Mouse (Mus musculus) MEL (cell line): Measurements from ENCODE around the gene Cpa3.

Experiments
- CHD2 ChIP-seq: IDR thresholded peaks from 2 replicates; pipeline ENCODE4 v1.6.1; 2011; ENCODE audit warnings: low read length, improper control_type of control experiment
- CTCF ChIP-seq, 3 experiments: IDR thresholded peaks in 2 of 3; conservative IDR thresholded peaks in 1 of 3; 2 replicates each; pipeline ENCODE4 v1.5.1; 2011 to 2012; ENCODE audit warnings: low read length in 3 of 3, low read depth in 2 of 3, mild to moderate bottlenecking in 2 of 3, improper control_type of control experiment in 1 of 3, inconsistent platforms in 1 of 3, mixed read lengths in 1 of 3, moderate library complexity in 1 of 3; ENCODE audit not compliant: control insufficient read depth in 1 of 3, insufficient read depth in 1 of 3, poor library complexity in 1 of 3, severe bottlenecking in 1 of 3
- ELF1 ChIP-seq: IDR thresholded peaks from 2 replicates; pipeline ENCODE4 v1.6.1; 2014; ENCODE audit warnings: low read depth, mild to moderate bottlenecking, inconsistent platforms, low read length, improper control_type of control experiment, moderate library complexity
- EP300 ChIP-seq, 2 experiments: IDR thresholded peaks; 2 replicates each; pipeline ENCODE4 v1.6.1; 2011; ENCODE audit warnings: improper control_type of control experiment in 2 of 2, low read length in 2 of 2, low read depth in 1 of 2, mild to moderate bottlenecking in 1 of 2
- ETS1 ChIP-seq: IDR thresholded peaks from 2 replicates; pipeline ENCODE4 v1.6.1; 2012; ENCODE audit warnings: low read depth, mild to moderate bottlenecking, inconsistent platforms, low read length, improper control_type of control experiment, moderate library complexity
- GATA1 ChIP-seq: IDR thresholded peaks from 2 replicates; pipeline ENCODE4 v1.6.1; 2011; ENCODE audit warnings: low read depth, low read length, improper control_type of control experiment
- HCFC1 ChIP-seq: IDR thresholded peaks from 2 replicates; pipeline ENCODE4 v1.6.1; 2012; ENCODE audit warnings: low read depth, mild to moderate bottlenecking, inconsistent platforms, low read length, improper control_type of control experiment, moderate library complexity
- JUND ChIP-seq: IDR thresholded peaks from 2 replicates; pipeline ENCODE4 v1.6.1; 2011; ENCODE audit warnings: low read depth, mild to moderate bottlenecking, improper control_type of control experiment, low read length
- POLR2A ChIP-seq, 2 experiments: IDR thresholded peaks; 2 replicates each; pipeline ENCODE4 v1.6.1; 2011 to 2012; ENCODE audit warnings: low read length in 2 of 2, mild to moderate bottlenecking in 2 of 2, control low read depth in 1 of 2, improper control_type of control experiment in 1 of 2, low read depth in 1 of 2, moderate library complexity in 1 of 2; ENCODE audit not compliant: control insufficient read depth in 1 of 2, insufficient read depth in 1 of 2, poor library complexity in 1 of 2
- POLR2AphosphoS2 ChIP-seq: IDR thresholded peaks from 2 replicates; pipeline ENCODE4 v1.6.1; 2011; ENCODE audit warnings: low read length, improper control_type of control experiment
- RAD21 ChIP-seq: IDR thresholded peaks from 2 replicates; pipeline ENCODE4 v1.6.1; 2011; ENCODE audit warnings: mild to moderate bottlenecking, low read depth, low read length, improper control_type of control experiment
- SIN3A ChIP-seq: IDR thresholded peaks from 2 replicates; pipeline ENCODE4 v1.6.1; 2012; ENCODE audit warnings: low read length, improper control_type of control experiment, inconsistent platforms
- TBP ChIP-seq: IDR thresholded peaks from 2 replicates; pipeline ENCODE4 v1.8.0; 2011; ENCODE audit warnings: low read depth, low read length, improper control_type of control experiment
- USF1 ChIP-seq: IDR thresholded peaks from 2 replicates; pipeline ENCODE4 v1.6.1; 2014; ENCODE audit warnings: low read depth, mild to moderate bottlenecking, inconsistent platforms, low read length, improper control_type of control experiment, moderate library complexity

DNA sequence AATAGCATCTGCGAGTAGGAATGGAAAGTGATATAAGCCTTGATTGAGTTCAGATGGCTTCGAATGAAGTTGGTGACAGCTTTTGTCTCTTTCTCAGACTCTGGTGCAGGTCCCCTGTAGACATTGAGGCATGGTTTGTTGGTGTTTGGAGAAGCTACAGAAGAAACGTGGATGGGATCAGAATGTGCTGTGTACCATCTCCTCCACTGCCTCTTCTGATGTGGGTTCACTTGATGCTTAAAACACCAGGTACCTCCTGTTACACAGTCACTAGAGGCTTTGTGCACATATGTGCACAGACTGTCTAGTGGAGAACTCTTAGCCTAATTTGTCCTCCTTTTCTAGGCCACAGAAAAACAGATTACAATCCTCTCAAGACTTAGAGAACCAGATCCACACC, 19.8 kb downstream of the Cpa3 start:
- TF ChIP-seq HCFC1 (no peak), GATA1 (no peak), EP300 (IDR thresholded peaks at IDR 0.05; ENCODE audit: low read depth in 1 of 2, low read length in 2 of 2) (no peak), POLR2AphosphoS2 (no peak), ETS1 (no peak), USF1 (no peak), RAD21 (no peak), JUND (no peak), CTCF (IDR thresholded peaks at IDR 0.05 in 2 of 3, conservative IDR thresholded peaks at IDR 0.05 in 1 of 3; ENCODE audit: control insufficient read depth in 1 of 3, insufficient read depth in 1 of 3, low read depth in 2 of 3, low read length in 3 of 3, poor library complexity in 1 of 3, severe bottlenecking in 1 of 3) (no peak), TBP (no peak), SIN3A (no peak), CHD2 (no peak), ELF1 (no peak), POLR2A (IDR thresholded peaks at IDR 0.05; ENCODE audit: control insufficient read depth in 1 of 2, insufficient read depth in 1 of 2, low read depth in 1 of 2, low read length in 2 of 2, poor library complexity in 1 of 2) (no peak)
